Mouse (Mus musculus): Measurements from ENCODE around the gene Snrpd2. TPM values are rescaled to one million over a fixed set of nuclear protein-coding genes. Genes with fewer than 3 reads are reported as not detected.

Snrpd2 gene
- polyA plus RNA-seq, 1 experiment from 2014 or later = 131 TPM

DNA sequence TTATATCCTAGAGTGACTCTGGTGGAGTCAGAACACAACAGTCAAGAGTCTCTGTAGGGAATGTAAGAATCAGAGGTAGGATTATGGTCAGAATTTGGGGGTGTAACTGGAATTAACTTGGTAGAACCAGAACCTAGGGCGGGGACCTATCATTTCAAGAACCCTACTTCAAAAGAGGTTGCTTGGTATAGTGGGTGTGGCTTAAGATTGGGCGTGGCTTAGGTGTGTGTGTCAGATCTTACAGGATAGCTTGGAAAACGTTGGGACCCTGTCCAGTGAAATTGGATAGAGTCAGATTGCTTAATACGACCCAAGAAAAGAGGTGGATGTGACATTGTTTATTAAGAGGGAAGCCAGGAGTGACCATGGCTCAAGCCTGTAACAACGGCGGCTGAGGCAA, 30.4 kb downstream of the Snrpd2 start:
- H3K4me2 ChIP-seq = peak overlapping the region; percentile 47; the same call in 1 of the 2 replicates
- no peak overlapping the region for H3K4me3 ChIP-seq (replicated peaks)
- H3K27me3 ChIP-seq (replicated peaks) = peaks cover 51% of the 10 kb centered on the region
- 0 out of 2 replicates have a peak, but pooled peaks cover 2% of the 10 kb centered on the region for H3K36me3 ChIP-seq
- 36% methylated on average over 6 of the region's 6 CpGs for WGBS
- H3K4me1 ChIP-seq = peaks cover 33% of the 10 kb centered on the region
- H3K9ac ChIP-seq = no peak overlapping the region
- H3K27ac ChIP-seq = no peak overlapping the region
- H3K9me3 ChIP-seq = no peaks in the 10 kb centered on the region
- ATAC-seq (ENCODE audit: insufficient read depth, low FRiP score, low read depth) = no peak

DNA sequence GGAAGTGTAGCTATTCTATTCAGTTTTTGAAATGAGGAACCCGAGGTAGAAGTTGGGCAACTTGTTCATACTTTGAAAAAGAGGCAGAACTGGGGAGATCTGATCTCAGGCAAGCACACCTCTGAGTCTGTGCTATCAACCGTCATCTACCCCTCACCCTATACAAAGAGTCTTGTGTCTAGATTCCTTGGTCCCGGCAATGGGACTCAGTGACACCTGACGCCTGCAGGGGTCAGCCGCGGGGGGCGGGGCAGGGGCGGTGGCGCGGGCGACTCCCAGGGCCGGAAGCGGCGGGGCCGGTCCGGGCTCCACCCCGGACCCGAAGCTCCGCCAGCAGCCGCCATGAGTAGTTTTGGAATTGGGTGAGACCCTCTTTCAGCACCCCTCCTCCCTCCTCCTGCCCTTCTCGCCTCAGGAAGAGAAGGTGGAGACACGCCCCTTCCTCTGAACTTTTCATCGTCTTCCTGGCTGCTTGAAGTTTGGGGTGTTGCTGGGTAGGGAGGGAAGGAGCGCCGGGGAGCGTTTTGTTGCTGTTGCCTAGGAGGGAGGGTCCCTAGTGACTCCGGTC, 31.4 kb downstream of the Snrpd2 start:
- peak overlapping the region; percentile 18; the same call in 1 of the 2 replicates for H3K27ac ChIP-seq
- 0 out of 2 replicates have a peak, but pooled peaks cover 2% of the 10 kb centered on the region for H3K36me3 ChIP-seq
- H3K27me3 ChIP-seq (replicated peaks) = peaks cover 44% of the 10 kb centered on the region
- no peaks in the 10 kb centered on the region for H3K9me3 ChIP-seq
- peak; percentile 28; the same call in 1 of the 2 replicates for ATAC-seq (ENCODE audit: insufficient read depth, low FRiP score, low read depth)
- H3K4me2 ChIP-seq = peak overlapping the region; percentile 85
- H3K4me1 ChIP-seq = peaks cover 31% of the 10 kb centered on the region
- under 1% methylated on average over 27 of the region's 27 CpGs for whole genome bisulfite sequencing
- peak overlapping the region; percentile 60 for H3K4me3 ChIP-seq (replicated peaks)
- H3K9ac ChIP-seq = peak overlapping the region; percentile 31; the same call in 1 of the 2 replicates

DNA sequence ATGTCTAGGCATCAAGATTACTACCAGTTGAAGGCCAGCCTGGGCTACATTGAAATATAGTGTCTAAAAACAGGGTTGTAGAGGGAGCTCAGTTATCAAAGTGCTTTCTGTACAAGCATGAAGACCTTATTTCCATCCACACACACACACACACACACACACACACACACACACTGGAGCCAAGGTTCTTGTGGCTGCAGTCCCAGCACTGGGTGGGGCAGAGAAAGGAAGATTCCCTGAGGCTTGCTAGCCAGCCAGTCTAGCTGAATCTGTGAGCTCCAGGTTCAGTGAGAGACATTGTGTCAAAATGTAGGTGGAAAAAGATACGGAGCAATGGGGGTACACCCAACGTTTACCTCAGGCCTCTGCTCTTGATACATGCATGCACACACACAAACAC, 34.7 kb downstream of the Snrpd2 start:
- 82% methylated on average over 2 of the region's 2 CpGs for WGBS
- H3K27ac ChIP-seq = no peak overlapping the region

DNA sequence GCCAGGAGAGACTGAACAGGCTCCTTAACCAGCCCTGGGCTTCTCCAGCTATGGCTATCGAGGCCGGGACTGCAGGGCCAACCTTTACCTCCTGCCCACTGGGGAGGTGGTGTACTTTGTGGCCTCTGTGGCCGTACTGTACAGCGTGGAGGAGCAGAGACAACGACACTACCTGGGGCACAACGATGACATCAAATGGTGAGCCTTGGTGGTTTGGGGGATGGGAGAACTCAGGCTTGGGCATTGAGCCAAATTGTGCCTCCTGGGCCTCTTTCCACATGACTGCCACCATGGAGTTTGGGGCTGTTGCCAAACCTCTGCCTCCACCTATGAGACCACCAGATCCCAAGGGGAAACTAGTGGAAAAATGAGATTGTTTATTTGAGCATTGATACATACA, 35.2 kb downstream of the Snrpd2 start:
- 78% methylated on average over 6 of the region's 6 CpGs for WGBS
- Histone ChIP-seq H3K4me1 (peaks cover 17% of the 10 kb centered on the region), H3K9me3 (no peaks in the 10 kb centered on the region), H3K27ac (no peak overlapping the region), H3K36me3 (0 out of 2 replicates have a peak, but pooled peaks cover 2% of the 10 kb centered on the region), H3K27me3 (replicated peaks) (peaks cover 7% of the 10 kb centered on the region), H3K9ac (peak overlapping the region; percentile 19; the same call in 1 of the 2 replicates), H3K4me2 (no peak overlapping the region), H3K4me3 (replicated peaks) (no peak overlapping the region)
- no peak for ATAC-seq (ENCODE audit: insufficient read depth, low FRiP score, low read depth)

More for the DNA sequence above, 34.7 kb downstream of the Snrpd2 start:
- Histone ChIP-seq H3K4me3 (replicated peaks) (no peak overlapping the region), H3K9ac (no peak overlapping the region), H3K4me2 (no peak overlapping the region), H3K9me3 (no peaks in the 10 kb centered on the region), H3K27me3 (replicated peaks) (peaks cover 12% of the 10 kb centered on the region), H3K36me3 (0 out of 2 replicates have a peak, but pooled peaks cover 2% of the 10 kb centered on the region), H3K4me1 (peaks cover 22% of the 10 kb centered on the region)
- ATAC-seq (ENCODE audit: insufficient read depth, low FRiP score, low read depth) = no peak

DNA sequence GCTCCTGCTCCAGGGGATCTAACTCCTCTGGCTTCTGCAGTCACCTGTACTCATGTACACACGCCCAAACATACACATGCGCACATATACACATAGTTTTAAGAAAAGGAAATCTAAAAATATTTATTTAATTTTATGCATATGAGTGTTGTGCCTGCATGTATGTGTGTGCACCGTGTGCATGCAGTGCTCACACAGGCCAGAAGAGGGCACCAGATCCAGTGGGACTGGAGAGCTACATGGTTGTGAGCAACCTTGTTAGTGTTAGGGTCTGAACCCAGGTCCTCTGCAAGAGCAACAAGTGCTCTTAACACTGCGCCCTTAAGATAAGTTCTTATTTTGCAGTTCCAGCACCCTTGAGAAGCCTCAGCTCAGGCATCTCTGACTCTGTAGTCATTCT, 45.2 kb downstream of the Snrpd2 start:
- H3K9ac ChIP-seq = no peak overlapping the region
- H3K4me1 ChIP-seq = no peaks in the 10 kb centered on the region
- WGBS = 95% methylated on average over 4 of the region's 4 CpGs
- ATAC-seq (ENCODE audit: insufficient read depth, low FRiP score, low read depth) = no peak
- H3K4me3 ChIP-seq (replicated peaks) = no peak overlapping the region
- H3K36me3 ChIP-seq = peaks cover 25% of the 10 kb centered on the region
- H3K9me3 ChIP-seq = no peaks in the 10 kb centered on the region
- H3K4me2 ChIP-seq = no peak overlapping the region
- H3K27ac ChIP-seq = no peak overlapping the region
- no peaks in the 10 kb centered on the region for H3K27me3 ChIP-seq (replicated peaks)

DNA sequence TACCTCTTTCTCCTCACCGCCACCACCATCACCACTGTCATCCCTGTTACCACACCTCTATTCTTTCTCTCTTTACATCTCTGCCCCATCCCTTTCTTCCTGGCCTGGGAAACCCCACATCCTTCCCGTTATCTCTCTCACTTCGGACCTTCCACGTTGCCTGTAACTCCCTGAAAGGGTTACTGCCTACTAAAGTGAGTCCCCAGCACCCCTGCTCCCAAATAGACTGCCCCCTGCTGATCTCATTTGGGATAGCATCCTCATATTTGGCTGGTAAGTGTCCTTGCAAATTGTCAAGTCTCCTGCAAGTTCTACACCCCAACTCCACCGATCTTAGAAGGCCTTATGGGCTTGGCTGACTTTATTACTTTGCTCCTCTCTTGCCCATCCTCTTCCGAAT, 47.2 kb downstream of the Snrpd2 start:
- Histone ChIP-seq H3K9ac (no peak overlapping the region), H3K4me2 (no peak overlapping the region), H3K27ac (no peak overlapping the region), H3K36me3 (peaks cover 25% of the 10 kb centered on the region), H3K27me3 (replicated peaks) (no peaks in the 10 kb centered on the region), H3K4me1 (no peaks in the 10 kb centered on the region), H3K4me3 (replicated peaks) (no peak overlapping the region), H3K9me3 (no peaks in the 10 kb centered on the region)
- no peak for ATAC-seq (ENCODE audit: insufficient read depth, low FRiP score, low read depth)
- WGBS = 54% methylated on average over 6 of the region's 6 CpGs

DNA sequence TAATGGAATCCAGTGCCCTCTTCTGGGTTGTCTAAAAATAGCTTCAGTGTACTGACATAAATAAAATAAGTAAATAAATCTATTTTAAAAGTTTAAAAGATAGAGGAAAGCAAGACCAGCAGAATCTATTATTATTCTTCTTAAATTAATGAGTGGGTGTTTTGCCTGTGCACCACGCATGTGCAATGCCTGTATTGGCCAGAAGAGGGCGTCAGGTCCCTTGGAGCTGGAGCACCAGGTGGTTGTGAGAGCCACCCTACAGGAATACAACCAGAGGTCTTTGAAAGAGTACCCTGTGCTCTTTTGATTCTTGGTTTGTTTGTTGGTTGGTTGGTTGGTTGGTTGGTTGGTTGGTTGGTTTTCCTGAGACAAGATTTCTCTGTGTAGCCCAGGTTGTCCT, 48.5 kb downstream of the Snrpd2 start:
- ATAC-seq (ENCODE audit: insufficient read depth, low FRiP score, low read depth) = no peak
- H3K4me1 ChIP-seq = no peaks in the 10 kb centered on the region
- H3K4me2 ChIP-seq = no peak overlapping the region
- peaks cover 25% of the 10 kb centered on the region for H3K36me3 ChIP-seq
- no peaks in the 10 kb centered on the region for H3K9me3 ChIP-seq
- H3K27me3 ChIP-seq (replicated peaks) = no peaks in the 10 kb centered on the region
- H3K9ac ChIP-seq = no peak overlapping the region
- WGBS = 30% methylated on average over 2 of the region's 2 CpGs
- H3K27ac ChIP-seq = no peak overlapping the region
- H3K4me3 ChIP-seq (replicated peaks) = no peak overlapping the region

DNA sequence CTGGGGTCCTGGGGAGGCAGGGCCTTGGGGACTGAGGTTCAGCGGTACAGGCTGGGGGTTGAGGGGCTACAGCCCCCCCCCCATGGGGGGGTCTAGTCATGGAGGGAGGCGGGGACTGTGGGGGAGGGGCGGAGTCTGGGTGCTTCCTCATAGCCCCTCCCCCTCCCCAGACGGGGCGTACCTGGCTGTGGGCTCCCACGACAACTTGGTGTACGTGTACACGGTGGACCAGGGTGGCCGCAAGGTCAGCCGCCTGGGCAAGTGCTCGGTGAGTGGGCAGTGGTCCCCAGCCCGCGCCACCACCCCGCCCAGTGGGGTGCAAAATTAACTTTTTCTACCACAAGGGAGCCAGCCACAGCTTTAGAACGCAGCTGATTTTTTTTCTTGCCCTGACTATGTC, 52.1 kb downstream of the Snrpd2 start:
- Histone ChIP-seq H3K9ac (no peak overlapping the region), H3K27me3 (replicated peaks) (no peaks in the 10 kb centered on the region), H3K4me3 (replicated peaks) (no peak overlapping the region), H3K36me3 (peaks cover 8% of the 10 kb centered on the region; the same call in 1 of the 2 replicates), H3K4me2 (no peak overlapping the region), H3K9me3 (no peaks in the 10 kb centered on the region), H3K27ac (no peak overlapping the region), H3K4me1 (no peaks in the 10 kb centered on the region)
- ATAC-seq (ENCODE audit: insufficient read depth, low FRiP score, low read depth) = no peak
- 73% methylated on average over 15 of the region's 15 CpGs for WGBS

DNA sequence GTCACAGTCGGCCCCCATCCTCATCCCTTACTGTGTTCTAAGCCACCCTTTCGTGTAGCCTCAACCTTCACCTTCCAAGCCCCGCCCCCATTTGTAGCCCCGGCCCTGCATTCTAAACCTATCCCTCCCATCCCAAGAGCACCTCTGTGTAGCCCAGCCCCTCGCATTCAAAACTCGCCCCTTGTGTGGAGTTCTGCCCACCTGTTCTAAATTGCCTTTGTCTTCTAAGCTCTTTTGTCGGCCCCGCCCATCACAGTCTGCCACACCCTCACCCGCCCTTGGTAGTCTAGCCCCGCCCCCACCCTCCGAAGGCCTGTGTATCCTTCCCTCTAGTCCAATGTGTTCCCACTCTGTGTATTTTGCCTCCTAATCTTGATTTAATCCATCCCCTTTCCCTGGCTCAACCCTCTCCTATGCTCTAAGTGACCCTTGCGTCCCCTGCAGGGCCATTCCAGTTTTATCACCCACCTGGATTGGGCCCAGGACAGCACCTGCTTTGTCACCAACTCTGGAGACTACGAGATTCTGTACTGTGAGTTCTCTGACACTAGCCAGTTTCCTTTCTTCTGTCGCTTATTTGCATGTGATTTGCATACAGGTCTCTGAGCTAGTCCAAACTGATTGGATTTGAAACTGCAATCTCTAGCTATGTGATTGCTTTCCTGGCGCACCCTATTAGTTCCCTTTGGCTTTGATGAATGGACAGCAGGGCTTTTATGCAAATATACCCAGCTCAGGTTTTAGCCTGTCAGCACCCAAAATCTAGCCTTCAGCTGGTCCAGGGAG, 52.7 kb downstream of the Snrpd2 start:
- no peaks in the 10 kb centered on the region for H3K4me1 ChIP-seq
- peak; percentile 68 for ATAC-seq (ENCODE audit: insufficient read depth, low FRiP score, low read depth)
- H3K27ac ChIP-seq = no peak overlapping the region
- no peak overlapping the region for H3K9ac ChIP-seq
- WGBS = 54% methylated on average over 15 of the region's 15 CpGs
- H3K36me3 ChIP-seq = peaks cover 8% of the 10 kb centered on the region; the same call in 1 of the 2 replicates
- no peaks in the 10 kb centered on the region for H3K27me3 ChIP-seq (replicated peaks)
- no peak overlapping the region for H3K4me3 ChIP-seq (replicated peaks)
- H3K9me3 ChIP-seq = no peaks in the 10 kb centered on the region
- no peak overlapping the region for H3K4me2 ChIP-seq

MicroRNA genes within 50 kb of the gene (microRNA counts, 519-probe panel; counts per million panel counts)
- 1,739 counts per million, percentile 13 among the panel's probes with 10 or more counts for microRNA mmu-miR-330

Small RNA genes lying within 50 kb of the gene (microRNA-seq; reads per million reads assigned to microRNA genes)
- gene Mir330 = 195 reads per million, percentile 58 among the genes with 10 or more reads in this experiment

Other genes with a start within 250 kb of the Snrpd2 start
- 26.1 and 29.2 TPM in 2 replicates for gene Ccdc61, start 239.3 kb upstream of the Snrpd2 start, polyA plus RNA-seq (2015; fragmentation: Nextera tagmentation; extraction: Ambion mirVana)
- gene Nova2, start 223.8 kb upstream of the Snrpd2 start, polyA plus RNA-seq (2015; fragmentation: Nextera tagmentation; extraction: Ambion mirVana) = 0.63 TPM in 2 replicates
- not detected in 2 replicates for gene Nanos2, start 162.3 kb upstream of the Snrpd2 start, polyA plus RNA-seq (2015; fragmentation: Nextera tagmentation; extraction: Ambion mirVana)
- gene Mypop, start 158.5 kb upstream of the Snrpd2 start, polyA plus RNA-seq (2015; fragmentation: Nextera tagmentation; extraction: Ambion mirVana) = 2.8 and 3.7 TPM in 2 replicates
- gene Irf2bp1, start 145.7 kb upstream of the Snrpd2 start, polyA plus RNA-seq (2015; fragmentation: Nextera tagmentation; extraction: Ambion mirVana) = 23.5 and 28.0 TPM in 2 replicates
- gene Foxa3, start 126.2 kb upstream of the Snrpd2 start, polyA plus RNA-seq (2015; fragmentation: Nextera tagmentation; extraction: Ambion mirVana) = 30.2 and 32.7 TPM in 2 replicates
- gene Sympk, start 125.3 kb upstream of the Snrpd2 start, polyA plus RNA-seq (2015; fragmentation: Nextera tagmentation; extraction: Ambion mirVana) = 28.1 and 32.3 TPM in 2 replicates
- not detected in 2 replicates for gene Rsph6a, start 95.0 kb upstream of the Snrpd2 start, polyA plus RNA-seq (2015; fragmentation: Nextera tagmentation; extraction: Ambion mirVana)
- 13.7 and 15.1 TPM in 2 replicates for gene Dmwd, start 73.5 kb upstream of the Snrpd2 start, polyA plus RNA-seq (2015; fragmentation: Nextera tagmentation; extraction: Ambion mirVana)
- 73.9 and 77.2 TPM in 2 replicates for gene Dmpk, start 65.9 kb upstream of the Snrpd2 start, polyA plus RNA-seq (2015; fragmentation: Nextera tagmentation; extraction: Ambion mirVana)
- gene Six5, start 55.1 kb upstream of the Snrpd2 start, polyA plus RNA-seq (2015; fragmentation: Nextera tagmentation; extraction: Ambion mirVana) = 10.8 and 12.1 TPM in 2 replicates
- gene Gm4969, start 31.4 kb upstream of the Snrpd2 start, polyA plus RNA-seq (2015; fragmentation: Nextera tagmentation; extraction: Ambion mirVana) = 2.8 and 3.2 TPM in 2 replicates
- 11.6 and 12.8 TPM in 2 replicates for gene Fbxo46, start 29.9 kb upstream of the Snrpd2 start, polyA plus RNA-seq (2015; fragmentation: Nextera tagmentation; extraction: Ambion mirVana)
- gene Qpctl, start 431 bp upstream of the Snrpd2 start, polyA plus RNA-seq (2015; fragmentation: Nextera tagmentation; extraction: Ambion mirVana) = 13.5 and 14.7 TPM in 2 replicates
- 2.3 and 2.9 TPM in 2 replicates for gene Gipr, start 16.4 kb downstream of the Snrpd2 start, polyA plus RNA-seq (2015; fragmentation: Nextera tagmentation; extraction: Ambion mirVana)
- 10.6 and 10.7 TPM in 2 replicates for gene Eml2, start 26.7 kb downstream of the Snrpd2 start, polyA plus RNA-seq (2015; fragmentation: Nextera tagmentation; extraction: Ambion mirVana)
- gene Gpr4, start 62.8 kb downstream of the Snrpd2 start, polyA plus RNA-seq (2015; fragmentation: Nextera tagmentation; extraction: Ambion mirVana) = 1.5 and 1.6 TPM in 2 replicates
- 32.3 and 34.5 TPM in 2 replicates for gene Opa3, start 78.6 kb downstream of the Snrpd2 start, polyA plus RNA-seq (2015; fragmentation: Nextera tagmentation; extraction: Ambion mirVana)
- 106 and 111 TPM in 2 replicates for gene Vasp, start 122.1 kb downstream of the Snrpd2 start, polyA plus RNA-seq (2015; fragmentation: Nextera tagmentation; extraction: Ambion mirVana)
- 0.21 and 0.33 TPM in 2 replicates for gene Ppm1n, start 130.3 kb downstream of the Snrpd2 start, polyA plus RNA-seq (2015; fragmentation: Nextera tagmentation; extraction: Ambion mirVana)
- 10.6 and 13.9 TPM in 2 replicates for gene Rtn2, start 132.9 kb downstream of the Snrpd2 start, polyA plus RNA-seq (2015; fragmentation: Nextera tagmentation; extraction: Ambion mirVana)
- gene Fosb, start 160.3 kb downstream of the Snrpd2 start, polyA plus RNA-seq (2015; fragmentation: Nextera tagmentation; extraction: Ambion mirVana) = 0.12 and 0.17 TPM in 2 replicates
- 63.7 and 66.5 TPM in 2 replicates for gene Ercc1, start 195.1 kb downstream of the Snrpd2 start, polyA plus RNA-seq (2015; fragmentation: Nextera tagmentation; extraction: Ambion mirVana)
- 24.9 and 26.1 TPM in 2 replicates for gene Cd3eap, start 209.8 kb downstream of the Snrpd2 start, polyA plus RNA-seq (2015; fragmentation: Nextera tagmentation; extraction: Ambion mirVana)
- gene Ppp1r13l, start 210.0 kb downstream of the Snrpd2 start, polyA plus RNA-seq (2015; fragmentation: Nextera tagmentation; extraction: Ambion mirVana) = 7.8 and 8.9 TPM in 2 replicates
- 13.5 and 14.8 TPM in 2 replicates for gene Ercc2, start 232.3 kb downstream of the Snrpd2 start, polyA plus RNA-seq (2015; fragmentation: Nextera tagmentation; extraction: Ambion mirVana)

Measured in stomach, embryonic 15.5 days (tissue).